Mouse (Mus musculus): Measurements from ENCODE around the gene Apbb2.
"Not testable (repeated sequence)": the region's sequence is repeated elsewhere in the genome, so short reads cannot be mapped to it uniquely, and the experiment has no call there.

The Apbb2 gene

DNA sequence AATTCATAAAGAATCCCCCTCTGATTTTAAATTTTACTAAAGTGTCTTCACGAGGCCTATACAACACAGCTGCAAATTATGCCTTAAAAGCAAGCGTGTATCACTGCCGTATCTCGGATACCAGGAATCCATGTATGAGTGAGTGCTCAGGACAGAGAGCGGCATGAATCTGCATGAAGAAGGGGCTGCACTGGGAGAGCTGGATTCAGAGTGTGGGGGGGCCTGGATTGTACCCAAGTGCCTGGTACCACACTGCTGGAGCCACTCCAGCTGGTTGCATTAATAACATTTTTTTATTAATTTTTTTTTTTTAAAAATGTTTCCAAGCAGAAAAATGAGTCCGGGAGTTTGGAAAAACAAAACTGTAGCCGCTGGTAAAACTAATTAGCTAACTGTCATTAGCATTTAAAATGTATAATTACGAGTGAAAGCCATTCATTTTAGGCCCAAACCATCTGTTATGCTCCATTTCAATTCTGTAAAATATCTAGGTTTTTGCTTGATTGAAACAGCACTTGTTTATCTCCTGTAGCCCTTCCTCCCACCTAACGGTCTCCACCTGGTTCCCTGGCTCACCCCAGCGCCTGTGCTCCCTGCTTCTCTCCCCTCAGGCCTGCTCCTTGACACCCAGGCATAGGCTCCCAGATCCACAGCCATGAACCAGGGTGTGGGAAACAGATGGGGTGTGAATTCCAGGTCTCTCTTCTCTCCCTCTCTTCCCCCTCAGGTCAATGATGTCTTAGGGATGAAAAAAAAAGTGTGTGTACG is 314.1 kb downstream of the Apbb2 start:
- in situ Hi-C loops (cut with MboI; ENCODE audit: low pct_unique_long_range_greater_than_20kb in 1 of 2, low sequenced_read_pairs in 2 of 2, unreplicated experiment in 1 of 2) = no loop called here

DNA sequence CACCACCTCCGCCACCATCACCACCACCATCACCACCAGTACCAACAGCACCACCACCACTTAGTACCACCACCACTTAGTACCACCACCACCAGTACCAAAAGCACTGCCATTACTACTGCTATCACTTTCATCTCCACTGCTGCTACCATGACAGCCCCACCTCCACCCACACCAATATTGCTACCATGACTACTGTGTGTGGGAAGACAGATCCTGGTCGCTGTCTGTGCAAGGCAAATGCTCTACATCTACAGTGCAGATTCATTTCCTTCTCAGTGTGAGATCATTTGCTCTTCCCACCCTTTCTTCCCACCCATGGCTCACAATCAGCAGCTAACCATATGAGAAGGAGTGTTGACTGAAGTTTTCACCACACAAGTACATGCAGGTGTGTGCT is 315.7 kb downstream of the Apbb2 start:
- in situ Hi-C loops (cut with MboI; ENCODE audit: low pct_unique_long_range_greater_than_20kb in 1 of 2, low sequenced_read_pairs in 2 of 2, unreplicated experiment in 1 of 2) = no loop called here

DNA sequence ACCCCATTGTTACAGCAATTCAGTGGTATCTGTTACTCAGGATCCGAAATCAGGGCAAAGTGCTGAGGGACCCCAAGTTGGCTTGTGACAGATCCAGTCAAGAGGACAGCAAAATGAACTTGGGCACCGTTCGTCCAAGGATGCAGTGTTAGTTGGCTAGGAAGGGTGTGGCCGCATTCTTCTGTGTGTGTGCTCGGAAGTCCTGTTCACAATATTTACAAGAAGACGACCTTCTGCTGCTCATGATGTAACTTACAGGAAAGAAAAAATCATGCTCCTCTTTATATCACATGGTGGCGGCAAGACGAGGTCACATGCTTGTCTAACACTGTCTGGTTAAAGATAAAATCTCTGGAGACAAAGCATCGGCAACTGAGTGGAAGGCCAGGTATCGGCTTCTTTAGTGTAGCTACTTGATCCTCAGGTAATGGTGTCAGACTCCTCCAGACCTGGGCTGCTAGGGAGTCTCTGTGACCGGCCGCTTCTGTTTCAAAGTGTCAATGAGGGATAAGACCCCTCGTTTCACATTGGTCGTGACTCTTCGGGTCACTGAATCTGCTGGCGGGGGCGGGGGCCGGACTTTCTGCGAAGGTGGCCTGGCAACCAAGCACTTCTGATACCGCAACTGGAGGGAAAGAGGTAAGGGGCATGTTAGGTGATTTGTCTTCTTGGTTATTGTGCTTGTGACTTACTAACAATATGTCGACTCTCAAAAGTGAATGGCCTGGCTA is 316.3 kb downstream of the Apbb2 start:
- in situ Hi-C loops (cut with MboI; ENCODE audit: low pct_unique_long_range_greater_than_20kb in 1 of 2, low sequenced_read_pairs in 2 of 2, unreplicated experiment in 1 of 2) = no loop called here

DNA sequence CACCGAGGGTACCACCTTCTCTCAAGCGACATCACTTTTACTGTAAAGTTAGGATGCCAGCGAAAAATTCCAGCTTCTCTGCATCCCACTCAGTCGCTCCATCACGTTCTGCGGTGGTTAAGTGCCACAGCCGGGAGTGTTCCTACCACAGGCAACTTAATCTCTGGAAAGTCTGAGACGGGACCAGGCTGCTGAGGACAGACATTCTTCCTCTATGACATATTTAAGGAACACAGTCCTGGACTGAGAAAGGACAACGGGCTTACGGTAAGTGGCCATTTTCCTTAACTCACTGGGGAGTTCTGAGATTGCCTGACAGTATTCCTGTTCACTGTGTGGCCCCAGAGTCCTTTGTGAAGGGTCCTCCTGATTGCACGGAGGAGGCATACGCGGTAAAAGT is 318.0 kb downstream of the Apbb2 start:
- in situ Hi-C loops (cut with MboI; ENCODE audit: low pct_unique_long_range_greater_than_20kb in 1 of 2, low sequenced_read_pairs in 2 of 2, unreplicated experiment in 1 of 2) = no loop called here

DNA sequence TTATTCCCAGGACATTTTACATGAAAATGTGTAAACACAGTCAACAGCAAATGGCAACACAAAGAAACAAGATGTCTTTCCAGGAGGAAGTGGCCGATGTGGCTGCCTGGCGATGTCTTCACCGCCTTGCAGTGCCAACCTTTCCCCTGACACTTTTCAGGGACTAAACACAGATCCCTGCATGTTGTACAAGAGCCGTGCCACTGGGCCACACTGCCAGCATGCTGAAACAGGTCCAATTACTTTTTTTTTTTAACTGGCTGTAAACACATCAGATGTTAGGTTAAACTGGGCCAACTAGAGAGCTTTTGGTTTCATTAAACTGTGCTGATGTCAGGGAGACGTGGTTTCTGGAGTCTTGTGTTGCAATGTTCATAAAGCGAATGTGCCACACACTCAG is 319.7 kb downstream of the Apbb2 start:
- in situ Hi-C loops (cut with MboI; ENCODE audit: low pct_unique_long_range_greater_than_20kb in 1 of 2, low sequenced_read_pairs in 2 of 2, unreplicated experiment in 1 of 2) = loop anchor here in 1 of 2 experiments (25.0 kb wide), 1 partner anchor 363 kb away; no protein-coding TSS in a partner anchor

DNA sequence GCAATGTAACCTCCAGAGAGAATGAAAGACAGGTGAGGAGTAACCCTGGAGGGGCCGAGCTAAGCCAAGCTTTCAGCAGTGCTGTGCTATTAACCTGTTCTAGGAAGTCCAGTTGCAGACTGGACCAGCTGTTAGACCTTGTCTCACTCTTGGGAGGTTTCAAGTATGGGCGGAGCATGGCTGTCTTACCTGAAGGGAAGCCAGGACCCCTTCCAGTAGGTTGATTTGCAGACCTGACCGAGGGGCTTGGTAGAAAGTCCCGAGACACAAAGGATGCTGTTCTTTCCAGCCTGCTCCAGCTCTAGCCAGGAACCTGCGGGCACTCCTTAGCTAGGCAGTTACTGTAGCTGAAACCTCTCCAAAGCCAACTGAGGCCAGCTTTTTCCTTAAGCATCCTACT is 322.5 kb downstream of the Apbb2 start:
- in situ Hi-C loops (cut with MboI; ENCODE audit: low pct_unique_long_range_greater_than_20kb in 1 of 2, low sequenced_read_pairs in 2 of 2, unreplicated experiment in 1 of 2) = loop anchor here in 1 of 2 experiments (25.0 kb wide), 1 partner anchor 366 kb away; no protein-coding TSS in a partner anchor

DNA sequence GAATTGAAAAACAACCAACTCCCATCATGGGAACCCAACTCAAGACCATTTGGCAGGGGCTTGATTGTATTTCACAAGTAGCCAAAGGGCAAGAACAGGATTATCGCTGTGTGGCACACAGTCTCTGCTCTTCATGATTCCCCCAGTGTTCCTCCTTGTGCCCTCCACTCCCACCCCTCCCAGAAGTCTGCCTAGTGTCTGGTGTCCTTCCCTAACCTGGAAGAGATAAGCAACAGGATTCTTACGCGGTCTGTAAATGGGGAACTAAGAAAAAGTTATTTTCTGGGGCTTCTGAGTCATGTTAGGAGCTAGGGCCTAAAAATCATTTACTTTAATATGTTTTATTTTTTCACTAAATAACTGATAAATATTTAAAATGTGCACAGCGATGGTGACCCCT is 323.6 kb downstream of the Apbb2 start:
- in situ Hi-C loops (cut with MboI; ENCODE audit: low pct_unique_long_range_greater_than_20kb in 1 of 2, low sequenced_read_pairs in 2 of 2, unreplicated experiment in 1 of 2) = loop anchor here in 1 of 2 experiments (25.0 kb wide), 1 partner anchor 367 kb away; no protein-coding TSS in a partner anchor

DNA sequence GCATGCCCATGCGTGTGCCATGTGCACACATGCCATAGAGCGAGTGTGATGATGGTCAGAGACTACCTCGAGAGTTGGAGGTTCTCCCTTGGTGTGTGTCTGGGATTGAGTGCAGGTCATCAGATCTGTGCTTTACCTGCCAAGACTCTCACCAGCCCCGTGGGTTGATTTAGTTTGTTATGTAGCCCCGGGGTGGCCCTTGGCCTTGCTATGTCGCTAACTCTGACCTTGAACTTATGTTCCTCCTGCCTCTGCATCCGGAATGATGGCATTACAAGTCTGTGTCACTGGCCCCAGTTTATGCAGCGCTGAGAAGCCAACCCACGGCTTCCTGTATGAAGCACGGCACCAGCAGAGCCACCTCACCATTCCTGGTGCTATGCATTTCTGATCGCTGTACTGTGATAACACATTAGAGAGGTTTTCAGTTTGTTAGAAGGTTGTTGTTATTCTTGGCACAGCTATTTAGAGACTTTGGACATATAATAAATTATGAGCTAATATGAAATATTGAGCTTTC is 324.4 kb downstream of the Apbb2 start:
- in situ Hi-C loops (cut with MboI; ENCODE audit: low pct_unique_long_range_greater_than_20kb in 1 of 2, low sequenced_read_pairs in 2 of 2, unreplicated experiment in 1 of 2) = loop anchor here in 1 of 2 experiments (25.0 kb wide), 1 partner anchor 368 kb away; no protein-coding TSS in a partner anchor

DNA sequence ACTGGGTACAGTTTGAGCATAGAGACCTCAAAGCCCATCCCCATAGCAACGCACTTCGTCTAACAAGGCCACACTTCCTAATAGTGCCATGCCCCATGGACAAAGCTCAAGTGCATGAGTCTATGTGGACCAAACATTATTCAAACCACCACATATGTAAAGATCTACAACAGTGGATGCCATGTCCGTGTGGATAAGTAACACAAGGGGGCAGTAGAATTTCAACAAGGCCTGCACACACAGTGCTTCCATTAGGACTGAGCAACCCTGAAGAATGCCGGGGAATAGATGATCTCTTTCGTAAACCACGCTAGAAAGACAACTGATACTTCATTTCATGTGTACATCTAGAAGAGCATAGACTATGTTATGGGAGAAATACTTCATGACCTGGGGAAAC is 337.8 kb downstream of the Apbb2 start:
- in situ Hi-C loops (cut with MboI; ENCODE audit: low pct_unique_long_range_greater_than_20kb in 1 of 2, low sequenced_read_pairs in 2 of 2, unreplicated experiment in 1 of 2) = loop anchor here (10.0 to 25.0 kb wide), 2 partner anchors 382 to 384 kb away; no protein-coding TSS in a partner anchor

DNA sequence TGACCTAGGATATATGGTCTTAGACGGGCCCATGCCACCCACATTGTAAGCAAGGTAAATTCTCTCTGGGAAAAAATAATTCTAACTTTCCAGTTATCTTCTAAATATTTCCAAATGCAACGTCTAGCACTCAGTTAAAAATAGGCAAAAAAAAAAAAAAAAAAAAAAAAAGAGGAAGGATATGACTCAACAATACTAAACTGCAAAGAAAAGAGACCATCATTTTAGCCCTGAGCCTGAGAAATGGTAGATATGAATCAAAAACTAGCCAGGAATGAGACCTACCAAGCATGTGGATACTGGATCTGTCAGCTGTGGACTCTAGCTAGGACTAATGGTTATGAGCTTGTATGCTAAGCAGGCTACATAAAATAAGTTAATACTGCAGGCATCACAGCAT is 338.9 kb downstream of the Apbb2 start:
- in situ Hi-C loops (cut with MboI; ENCODE audit: low pct_unique_long_range_greater_than_20kb in 1 of 2, low sequenced_read_pairs in 2 of 2, unreplicated experiment in 1 of 2) = loop anchor here (10.0 to 25.0 kb wide), 2 partner anchors 383 to 385 kb away; no protein-coding TSS in a partner anchor

DNA sequence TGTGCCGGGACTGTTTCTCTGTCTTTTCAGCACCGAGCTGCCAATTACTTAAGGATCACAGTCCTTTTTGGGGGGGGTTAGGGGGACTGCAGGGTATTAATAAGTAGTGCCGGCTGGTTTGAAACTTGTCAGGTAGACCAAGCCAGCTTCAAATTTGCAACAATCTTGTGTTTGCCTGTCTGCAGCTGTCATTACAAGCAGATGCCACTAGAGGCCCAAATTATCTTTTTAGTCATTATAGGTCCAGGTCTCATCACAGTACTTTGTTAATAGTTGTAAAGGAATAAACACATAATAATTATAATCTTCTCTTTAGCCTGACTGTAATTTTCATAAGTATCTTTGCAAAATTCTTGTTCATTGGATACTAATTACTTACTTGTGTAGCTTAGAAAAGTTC is 344.2 kb downstream of the Apbb2 start:
- in situ Hi-C loops (cut with MboI; ENCODE audit: low pct_unique_long_range_greater_than_20kb in 1 of 2, low sequenced_read_pairs in 2 of 2, unreplicated experiment in 1 of 2) = no loop called here

DNA sequence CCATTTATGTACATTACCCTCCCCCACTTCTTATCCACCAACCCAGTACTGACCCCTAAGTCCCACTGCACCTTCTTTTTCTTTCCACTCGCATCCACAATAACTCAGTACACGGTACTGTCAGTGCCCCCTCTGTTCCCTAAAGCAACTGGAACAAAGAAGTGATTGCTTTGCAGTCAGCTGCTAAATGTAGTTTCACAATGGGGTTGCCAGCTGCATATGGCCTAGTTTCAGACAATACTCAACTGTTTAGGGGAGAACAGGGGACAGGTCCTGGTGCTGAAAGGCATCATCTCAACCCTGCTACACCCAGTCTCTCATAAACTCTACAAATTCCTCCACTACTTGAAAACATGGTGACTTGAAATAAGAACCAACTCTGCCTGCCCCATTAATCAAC is 347.4 kb downstream of the Apbb2 start:
- in situ Hi-C loops (cut with MboI; ENCODE audit: low pct_unique_long_range_greater_than_20kb in 1 of 2, low sequenced_read_pairs in 2 of 2, unreplicated experiment in 1 of 2) = no loop called here

DNA sequence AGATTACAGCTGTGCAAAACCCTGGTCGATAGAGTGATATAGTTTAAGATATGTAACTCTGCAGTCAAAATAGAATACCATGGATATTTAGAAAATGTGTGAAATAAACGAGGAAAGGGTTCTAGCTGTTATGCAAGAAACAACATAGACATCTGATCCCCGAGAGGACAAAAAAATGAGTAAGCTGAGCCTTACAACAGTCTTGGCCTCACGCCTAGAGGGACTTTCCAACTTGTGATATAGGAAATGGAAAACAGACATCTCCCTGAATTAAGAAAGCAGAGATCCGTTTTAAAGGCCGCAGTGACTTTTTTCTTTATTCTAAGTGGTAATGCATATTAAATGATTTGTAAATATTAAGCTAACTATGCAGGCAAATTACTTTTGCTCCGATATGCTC is 349.0 kb downstream of the Apbb2 start:
- in situ Hi-C loops (cut with MboI; ENCODE audit: low pct_unique_long_range_greater_than_20kb in 1 of 2, low sequenced_read_pairs in 2 of 2, unreplicated experiment in 1 of 2) = no loop called here

DNA sequence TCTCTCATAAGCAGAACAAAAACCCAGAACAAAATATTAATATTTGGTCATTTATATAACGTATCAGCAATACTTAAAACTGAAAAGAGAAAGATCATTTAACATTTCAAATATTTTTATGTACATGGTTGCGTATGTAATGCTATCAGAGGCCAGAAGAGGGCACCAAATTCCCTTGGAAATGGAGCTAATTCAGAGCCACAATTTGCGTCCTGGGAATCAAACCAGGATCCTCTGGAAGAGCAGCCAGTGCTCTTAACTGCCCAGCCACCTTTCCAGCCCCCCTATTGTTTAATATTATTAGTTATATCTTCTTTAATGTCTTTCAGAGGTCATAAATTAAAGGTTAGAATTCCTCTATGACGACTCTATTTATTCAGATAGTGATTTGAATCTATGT is 355.2 kb downstream of the Apbb2 start:
- in situ Hi-C loops (cut with MboI; ENCODE audit: low pct_unique_long_range_greater_than_20kb in 1 of 2, low sequenced_read_pairs in 2 of 2, unreplicated experiment in 1 of 2) = no loop called here

DNA sequence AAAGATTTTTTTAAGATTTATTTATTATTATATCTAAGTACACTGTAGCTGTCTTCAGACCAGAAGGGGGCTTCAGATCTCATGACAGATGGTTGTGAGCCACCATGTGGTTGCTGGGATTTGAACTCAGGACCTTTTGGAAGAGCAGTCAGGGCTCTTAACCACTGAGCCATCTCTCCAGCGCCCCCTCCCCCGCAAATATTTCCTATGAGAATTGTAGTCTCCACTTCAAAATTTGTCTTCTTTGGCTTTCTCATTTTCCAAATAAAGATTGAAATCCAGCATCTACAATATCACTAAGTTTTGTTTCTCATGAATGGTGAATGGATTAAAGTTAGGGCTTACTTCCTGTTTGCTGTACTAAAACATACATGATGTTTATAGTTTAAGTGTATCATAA is 356.1 kb downstream of the Apbb2 start:
- in situ Hi-C loops (cut with MboI; ENCODE audit: low pct_unique_long_range_greater_than_20kb in 1 of 2, low sequenced_read_pairs in 2 of 2, unreplicated experiment in 1 of 2) = no loop called here

DNA sequence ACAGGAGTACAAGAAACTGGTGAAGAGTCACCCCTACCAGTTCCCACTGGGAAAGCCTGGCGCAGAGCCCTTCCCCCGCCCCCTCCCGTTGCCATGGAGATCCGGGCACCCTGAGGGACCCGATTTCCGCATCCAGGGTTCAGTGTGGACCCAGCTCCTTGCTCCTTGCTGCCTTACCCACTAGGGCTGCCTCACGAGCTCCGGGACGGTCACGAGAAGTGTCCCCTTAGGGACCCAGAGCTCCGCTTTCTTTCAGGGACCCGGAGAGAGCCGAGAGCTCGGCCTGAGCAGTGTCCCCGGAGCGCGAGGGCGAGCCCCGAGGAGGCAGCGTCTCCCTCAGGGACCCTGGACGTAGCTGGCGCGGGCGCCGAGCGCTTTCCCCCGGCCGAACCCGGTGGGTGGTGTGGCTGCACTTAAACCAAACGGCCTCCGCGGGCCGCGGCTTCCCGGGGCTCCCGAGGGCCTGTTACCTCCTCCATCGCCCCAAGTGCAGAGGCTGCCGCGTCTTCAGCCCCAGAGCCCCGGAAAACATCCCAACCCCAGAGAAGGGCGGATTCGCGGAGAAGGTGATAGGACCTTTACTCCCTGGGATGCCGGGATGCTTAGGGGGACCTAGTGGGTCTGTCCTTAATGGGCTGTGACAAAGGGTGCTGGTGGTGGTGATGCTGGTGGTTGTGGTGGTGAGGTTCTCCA is 358.7 kb downstream of the Apbb2 start, which contains the start of gene Nsun7:
TSS of gene Nsun7 (plus strand) at position 142 of the 693 bp plus-strand sequence.
- in situ Hi-C loops (cut with MboI; ENCODE audit: low pct_unique_long_range_greater_than_20kb in 1 of 2, low sequenced_read_pairs in 2 of 2, unreplicated experiment in 1 of 2) = no loop called here

DNA sequence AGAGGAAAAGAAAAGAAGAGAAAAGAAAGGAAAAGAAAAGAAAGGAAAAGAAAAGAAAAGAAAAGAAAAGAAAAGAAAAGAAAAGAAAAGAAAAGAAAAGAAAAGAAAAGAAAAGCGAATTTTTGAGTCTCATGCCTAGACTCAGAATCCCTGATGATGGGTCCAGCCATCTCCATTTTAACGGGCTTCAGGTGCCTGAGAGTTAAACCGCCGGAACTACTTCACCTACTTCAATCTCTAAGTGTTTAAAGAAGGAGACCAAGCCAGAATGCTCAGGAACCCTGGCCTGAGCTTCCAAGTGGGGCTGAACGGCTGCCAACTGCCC is 359.2 kb downstream of the Apbb2 start:
- in situ Hi-C loops (cut with MboI; ENCODE audit: low pct_unique_long_range_greater_than_20kb in 1 of 2, low sequenced_read_pairs in 2 of 2, unreplicated experiment in 1 of 2) = not testable (repeated sequence)

DNA sequence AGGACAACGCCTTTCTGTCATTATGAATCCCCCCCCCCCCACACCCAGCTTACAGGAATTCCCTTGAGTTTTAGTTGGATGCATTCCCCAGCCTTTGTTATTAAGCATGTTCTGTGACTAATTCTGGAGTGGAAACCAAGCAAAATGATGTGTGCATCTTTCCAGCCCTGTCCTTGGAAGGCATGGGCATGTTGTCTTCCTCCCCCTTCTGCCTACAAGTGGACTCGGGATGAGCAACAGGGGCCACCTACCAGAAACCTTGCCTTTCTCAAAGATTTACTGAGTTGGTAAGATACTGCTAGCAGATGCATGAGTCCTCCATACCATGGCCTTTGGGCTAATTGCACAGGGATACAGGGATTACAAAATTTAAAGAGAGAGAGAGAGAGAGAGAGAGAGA is 359.6 kb downstream of the Apbb2 start:
- in situ Hi-C loops (cut with MboI; ENCODE audit: low pct_unique_long_range_greater_than_20kb in 1 of 2, low sequenced_read_pairs in 2 of 2, unreplicated experiment in 1 of 2) = no loop called here

DNA sequence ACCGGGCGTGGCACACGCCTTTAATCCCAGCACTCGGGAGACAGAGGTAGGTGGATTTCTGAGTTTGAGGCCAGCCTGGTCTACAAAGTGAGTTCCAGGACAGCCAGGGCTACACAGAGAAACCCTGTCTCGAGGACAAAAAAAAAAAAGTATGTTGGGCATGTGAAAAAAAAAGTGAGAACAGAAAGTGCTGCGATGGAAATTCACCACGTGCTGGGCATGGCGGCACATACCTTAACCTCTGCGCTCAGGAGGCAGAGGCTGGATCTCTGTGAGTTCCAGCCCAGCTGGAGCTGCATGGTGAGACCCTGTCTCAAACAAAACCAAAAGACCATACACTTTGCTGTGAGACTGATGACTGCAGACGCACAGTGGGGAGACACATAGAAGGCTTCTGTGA is 363.5 kb downstream of the Apbb2 start:
- in situ Hi-C loops (cut with MboI; ENCODE audit: low pct_unique_long_range_greater_than_20kb in 1 of 2, low sequenced_read_pairs in 2 of 2, unreplicated experiment in 1 of 2) = no loop called here

All from mouse embryonic stem cell (cell line).